In genomic region chr11:35317221-35317620, GRCm38 (mm10) we compare ENCODE assay signal across 20 mouse cellular contexts.
DNase-seq lines count a peak whose midpoint lies in the region; ATAC-seq and TF ChIP-seq lines count a peak whose summit lies in the region.
"Had no signal": no experiment of that assay in that cellular context is flagged by ENCODE, and none has a peak within 500 bp of the region (broad histone marks: within the 10 kb centered on the region; RNA-seq: fewer than 3 reads in every experiment).

No protein-coding gene starts in this region.

- 63% methylated on average over 5 of the region's 5 CpGs for WGBS in liver, adult 2 months
- 76% methylated on average over 5 of the region's 5 CpGs for WGBS in liver, postnatal 0 days (ENCODE audit: insufficient replicate concordance)
- WGBS in midbrain, embryonic 16.5 days, result 94% methylated on average over 5 of the region's 5 CpGs

- H3K4me3 ChIP-seq in liver, adult 2 months (ENCODE audit: insufficient read depth, low read depth, low read length), result no peak overlapping the region
- H3K4me3 ChIP-seq in liver, postnatal 0 days (ENCODE audit: low read depth, low read length), result no peak overlapping the region
- H3K4me3 ChIP-seq in midbrain, embryonic 16.5 days (ENCODE audit: low read depth, low read length), result no peak overlapping the region
- H3K4me3 ChIP-seq: embryonic facial prominence, embryonic 13.5 days; forebrain, embryonic 13.5 days; heart, embryonic 13.5 days; hindbrain, embryonic 12.5 days had no signal

- H3K9me3 ChIP-seq in liver, postnatal 0 days (ENCODE audit: low read length), result no peaks in the 10 kb centered on the region
- H3K9me3 ChIP-seq in midbrain, embryonic 16.5 days (replicated peaks; ENCODE audit: control insufficient read depth, low read length, poor library complexity, severe bottlenecking), result no peaks in the 10 kb centered on the region
- H3K9me3 ChIP-seq: embryonic facial prominence, embryonic 13.5 days; forebrain, embryonic 13.5 days; heart, embryonic 13.5 days; hindbrain, embryonic 12.5 days had no signal

- H3K4me2 ChIP-seq in liver, postnatal 0 days (ENCODE audit: low read depth, low read length), result no peak overlapping the region
- H3K4me2 ChIP-seq in midbrain, embryonic 16.5 days (ENCODE audit: low read length), result no peak overlapping the region
- H3K4me2 ChIP-seq: embryonic facial prominence, embryonic 13.5 days; forebrain, embryonic 13.5 days; heart, embryonic 13.5 days; hindbrain, embryonic 12.5 days had no signal

- H3K9ac ChIP-seq in liver, adult 2 months (ENCODE audit: low read depth, low read length), result no peak overlapping the region
- H3K9ac ChIP-seq in liver, postnatal 0 days (replicated peaks), result no peak overlapping the region
- no peak overlapping the region for H3K9ac ChIP-seq in midbrain, embryonic 16.5 days (ENCODE audit: low read depth, low read length)
- H3K9ac ChIP-seq: embryonic facial prominence, embryonic 13.5 days; forebrain, embryonic 13.5 days; forebrain, postnatal 0 days; heart, embryonic 13.5 days; hindbrain, embryonic 12.5 days had no signal

- no peaks in the 10 kb centered on the region for H3K4me1 ChIP-seq in liver, adult 2 months (ENCODE audit: control insufficient read depth, insufficient read depth, low read length)
- H3K4me1 ChIP-seq in liver, postnatal 0 days (ENCODE audit: insufficient read depth), result no peaks in the 10 kb centered on the region
- H3K4me1 ChIP-seq in midbrain, embryonic 16.5 days (ENCODE audit: control insufficient read depth, insufficient read depth, low read length), result peaks cover 9% of the 10 kb centered on the region

- DNase-seq in adrenal gland, adult 2 months, result peak; percentile 73
- DNase-seq in adrenal gland, postnatal 25 days, result no peak
- peak; percentile 7 for DNase-seq in liver, adult 2 months (ENCODE audit: extremely low read depth, low read depth, low spot score)
- DNase-seq in liver, postnatal 0 days, result no peak
- DNase-seq in adrenal gland, postnatal 36 days, result peak; percentile 43 to 68
- DNase-seq in T-cell, adult 2 months (ENCODE audit: low spot score), result no peak
- DNase-seq: cerebellum, adult 11-12 months; cerebellum, adult 9-10 months; cerebellum, postnatal 36 days; forebrain, postnatal 0 days; gastrocnemius, postnatal 14 days; heart, postnatal 36 days; kidney, adult 11 months had no signal

- no peaks in the 10 kb centered on the region for H3K36me3 ChIP-seq in liver, adult 2 months (ENCODE audit: control insufficient read depth, insufficient read depth, low read length)
- H3K36me3 ChIP-seq in liver, postnatal 0 days (replicated peaks; ENCODE audit: insufficient read depth, low read length), result no peaks in the 10 kb centered on the region
- H3K36me3 ChIP-seq in midbrain, embryonic 16.5 days (ENCODE audit: control insufficient read depth, insufficient read depth, low read length), result no peaks in the 10 kb centered on the region
- H3K36me3 ChIP-seq: embryonic facial prominence, embryonic 13.5 days; heart, embryonic 13.5 days; hindbrain, embryonic 12.5 days had no signal

- no peak for ATAC-seq in liver, postnatal 0 days
- ATAC-seq in midbrain, embryonic 16.5 days, result no peak
- no peak for ATAC-seq in inflammation-experienced regulatory T-cells, adult 6 months
- ATAC-seq: forebrain, postnatal 0 days; Patski had no signal

- no peaks in the 10 kb centered on the region for H3K79me2 ChIP-seq in liver, adult 2 months (ENCODE audit: control insufficient read depth, insufficient read depth, low read length)

- TF ChIP-seq POLR2A in liver, adult 2 months (IDR thresholded peaks at IDR 0.05; ENCODE audit: extremely low read depth, insufficient read depth, low read length), result no peak

- TF ChIP-seq EP300 in liver, postnatal 0 days (IDR thresholded peaks at IDR 0.05; ENCODE audit: low read depth), result no peak

- no peaks in the 10 kb centered on the region for H3K27me3 ChIP-seq in liver, adult 2 months (ENCODE audit: control insufficient read depth, insufficient read depth, low read length)
- no peaks in the 10 kb centered on the region for H3K27me3 ChIP-seq in liver, postnatal 0 days (ENCODE audit: insufficient read depth, low read length)
- peaks cover 7% of the 10 kb centered on the region for H3K27me3 ChIP-seq in midbrain, embryonic 16.5 days (ENCODE audit: control insufficient read depth, insufficient read depth, low read depth, low read length)
- H3K27me3 ChIP-seq: embryonic facial prominence, embryonic 13.5 days; heart, embryonic 13.5 days; hindbrain, embryonic 12.5 days had no signal

- no peak overlapping the region for H3K27ac ChIP-seq in liver, adult 2 months (replicated peaks; ENCODE audit: insufficient read depth, low read depth, low read length)
- H3K27ac ChIP-seq in liver, postnatal 0 days (ENCODE audit: low read depth), result no peak overlapping the region
- H3K27ac ChIP-seq in midbrain, embryonic 16.5 days (ENCODE audit: low read length), result no peak overlapping the region
- H3K27ac ChIP-seq: embryonic facial prominence, embryonic 13.5 days; heart, embryonic 13.5 days had no signal

- TF ChIP-seq CTCF in liver, adult 2 months (IDR thresholded peaks at IDR 0.05; ENCODE audit: low read depth, low read length), result no peak
- no peak for TF ChIP-seq CTCF in liver, postnatal 0 days (IDR thresholded peaks at IDR 0.05; ENCODE audit: low read depth)

Comparison
In these comparisons a context has a peak if more than half of its experiments do, and no peak if none do; other contexts are left out.
1. DNase-seq: peak in adrenal gland, adult 2 months (single experiment), liver, adult 2 months (single experiment) and adrenal gland, postnatal 36 days (2 of 2); none in adrenal gland, postnatal 25 days (single experiment), liver, postnatal 0 days (single experiment) and T-cell, adult 2 months (single experiment).